Mouse (Mus musculus) ES-E14 (cell line): Measurements from ENCODE around the gene Gm20671. TPM values are rescaled to one million over a fixed set of nuclear protein-coding genes. Genes with fewer than 3 reads are reported as not detected.

ENCODE experiments used
- DNase-seq: peaks from one replicate; pipeline ENCODE4 v3.0.0-alpha.2; 2013; ENCODE audit warnings: low read depth, low spot score
- H3K27ac ChIP-seq: 2 replicates; pipeline ENCODE4 v1.5.1; 2012; ENCODE audit warnings: low read depth, mild to moderate bottlenecking, low read length, moderate library complexity, mixed read lengths; ENCODE audit not compliant: poor library complexity, insufficient read depth, severe bottlenecking
- H3K36me3 ChIP-seq: 2 replicates; pipeline ENCODE4 v1.6.1; 2012; ENCODE audit warnings: mild to moderate bottlenecking, low read length, moderate library complexity, mixed read lengths; ENCODE audit not compliant: control insufficient read depth, poor library complexity, insufficient read depth, severe bottlenecking
- H3K4me1 ChIP-seq, 2 experiments: fragments of 150-350 bp in 1 of 2; sonication (generic) in 1 of 2; 2 replicates each; pipeline ENCODE4 v1.6.1; 2012; ENCODE audit warnings: low read length in 2 of 2, mild to moderate bottlenecking in 1 of 2, mixed read lengths in 1 of 2; ENCODE audit not compliant: control insufficient read depth in 2 of 2, insufficient read depth in 2 of 2, poor library complexity in 1 of 2
- H3K4me3 ChIP-seq, 2 experiments: fragments of 150-350 bp in 1 of 2; sonication (generic) in 1 of 2; 2 replicates each; pipeline ENCODE4 v1.5.1; 2012; ENCODE audit warnings: low read length in 2 of 2, low read depth in 1 of 2, mild to moderate bottlenecking in 1 of 2, mixed read lengths in 1 of 2; ENCODE audit not compliant: insufficient read depth in 1 of 2, poor library complexity in 1 of 2, severe bottlenecking in 1 of 2
- H3K9ac ChIP-seq: 2 replicates; pipeline ENCODE4 v1.6.1; 2012; ENCODE audit warnings: low read depth, mild to moderate bottlenecking, low read length, mixed read lengths; ENCODE audit not compliant: poor library complexity, insufficient read depth, severe bottlenecking
- H3K9me3 ChIP-seq: fragments of 150-350 bp; sonication (generic); 2 replicates; pipeline ENCODE4 v1.6.1; 2012; ENCODE audit warnings: low read depth, mild to moderate bottlenecking, low read length; ENCODE audit not compliant: control insufficient read depth, insufficient read depth
- CHD2 ChIP-seq: IDR thresholded peaks from 2 replicates; pipeline ENCODE4 v1.6.1; 2014; ENCODE audit warnings: mild to moderate bottlenecking, low read depth, low read length, inconsistent platforms
- HCFC1 ChIP-seq: IDR thresholded peaks from 2 replicates; pipeline ENCODE4 v1.6.1; 2012; ENCODE audit warnings: low read length, inconsistent platforms, borderline replicate concordance; ENCODE audit not compliant: insufficient read depth
- MAFK ChIP-seq: IDR thresholded peaks from 2 replicates; pipeline ENCODE4 v1.6.1; 2014; ENCODE audit warnings: mild to moderate bottlenecking, low read depth, low read length, inconsistent platforms; ENCODE audit not compliant: insufficient read depth
- ZC3H11A ChIP-seq: IDR thresholded peaks from 2 replicates; pipeline ENCODE4 v1.6.1; 2012; ENCODE audit warnings: low read depth, mild to moderate bottlenecking, inconsistent platforms, low read length, borderline replicate concordance
- ZNF384 ChIP-seq: IDR thresholded peaks from 2 replicates; pipeline ENCODE4 v1.6.1; 2012; ENCODE audit warnings: low read depth, low read length, inconsistent platforms
- in situ Hi-C, 2 experiments: fragments of 600-800 bp; cut with MboI; formaldehyde crosslinking; loops; one replicate each; pipeline ENCODE4 v1.15.1; 2025; ENCODE audit warnings: low sequenced_read_pairs in 2 of 2, inconsistent platforms in 1 of 2; ENCODE audit not compliant: unreplicated experiment in 2 of 2
- total RNA-seq: library from RNA; depleted of rRNA; stranded (reverse); fragments of 300-350 nt; gene quantifications from 2 replicates; pipeline ENCODE4 v1.2.3, GENCODE M21; 2012; rRNA removed

Gm20671 gene
- total RNA-seq = 2.9 TPM in 1 of 2 replicates, not detected in the other

GRCm38 (mm10) chr5:32827009-32827408 lies at the start of gene Gm20671:
Gene Gm20671, minus strand, starts transcription at chr5:32827109.
- DNase-seq = no peak
- H3K9me3 ChIP-seq = no peaks in the 10 kb centered on the region
- in situ Hi-C loops = no loop called here
- TF ChIP-seq ZNF384 (no peak), CHD2 (no peak), HCFC1 (no peak), ZC3H11A (no peak), MAFK (no peak)
- H3K27ac ChIP-seq = no peak within 1 kb of the TSS
- no peak within 1 kb of the TSS for H3K9ac ChIP-seq
- peaks cover 22% of the 10 kb centered on the region for H3K36me3 ChIP-seq
- H3K4me1 ChIP-seq = no peaks in the 10 kb centered on the region
- no peak within 1 kb of the TSS for H3K4me3 ChIP-seq

DNA sequence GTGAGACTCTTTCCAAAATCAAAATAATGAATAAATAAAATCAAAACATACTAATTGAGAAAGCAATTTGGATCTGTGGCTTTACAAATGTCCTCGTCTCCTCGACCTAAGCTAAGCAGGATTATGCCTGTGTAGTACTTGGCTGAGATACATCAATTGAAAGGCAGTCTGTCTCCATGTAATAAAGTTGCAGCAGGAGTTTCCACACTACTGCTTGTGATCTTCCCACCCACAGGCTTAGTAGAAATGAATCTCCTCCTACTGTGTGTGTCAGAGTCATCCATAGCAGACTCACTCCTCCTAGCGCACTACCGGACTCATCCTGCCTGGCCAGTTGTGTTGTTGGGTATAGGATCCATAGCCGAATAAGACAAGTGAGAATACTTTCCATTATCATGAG lies 45.4 kb upstream of the Gm20671 start:
- H3K36me3 ChIP-seq = peaks cover 10% of the 10 kb centered on the region
- in situ Hi-C loops = no loop called here

GRCm38 (mm10) chr5:32869389-32870024 lies 42.6 kb upstream of the Gm20671 start:
- in situ Hi-C loops = no loop called here
- no peak overlapping the region for H3K9ac ChIP-seq
- H3K9me3 ChIP-seq = no peaks in the 10 kb centered on the region
- H3K36me3 ChIP-seq = peaks cover 10% of the 10 kb centered on the region
- no peak overlapping the region for H3K4me3 ChIP-seq
- TF ChIP-seq CHD2 (no peak), ZNF384 (no peak), HCFC1 (no peak), MAFK (no peak), ZC3H11A (no peak)
- H3K27ac ChIP-seq = no peak overlapping the region
- DNase-seq = no peak
- H3K4me1 ChIP-seq = no peaks in the 10 kb centered on the region

More for the DNA sequence above, 45.4 kb upstream of the Gm20671 start:
- DNase-seq = no peak
- TF ChIP-seq ZNF384 = no peak
- no peak for TF ChIP-seq HCFC1
- TF ChIP-seq CHD2 = no peak
- no peak for TF ChIP-seq MAFK
- TF ChIP-seq ZC3H11A = no peak
- Histone ChIP-seq H3K9ac (no peak overlapping the region), H3K4me3 (no peak overlapping the region), H3K27ac (no peak overlapping the region), H3K4me1 (no peaks in the 10 kb centered on the region), H3K9me3 (no peaks in the 10 kb centered on the region)

DNA sequence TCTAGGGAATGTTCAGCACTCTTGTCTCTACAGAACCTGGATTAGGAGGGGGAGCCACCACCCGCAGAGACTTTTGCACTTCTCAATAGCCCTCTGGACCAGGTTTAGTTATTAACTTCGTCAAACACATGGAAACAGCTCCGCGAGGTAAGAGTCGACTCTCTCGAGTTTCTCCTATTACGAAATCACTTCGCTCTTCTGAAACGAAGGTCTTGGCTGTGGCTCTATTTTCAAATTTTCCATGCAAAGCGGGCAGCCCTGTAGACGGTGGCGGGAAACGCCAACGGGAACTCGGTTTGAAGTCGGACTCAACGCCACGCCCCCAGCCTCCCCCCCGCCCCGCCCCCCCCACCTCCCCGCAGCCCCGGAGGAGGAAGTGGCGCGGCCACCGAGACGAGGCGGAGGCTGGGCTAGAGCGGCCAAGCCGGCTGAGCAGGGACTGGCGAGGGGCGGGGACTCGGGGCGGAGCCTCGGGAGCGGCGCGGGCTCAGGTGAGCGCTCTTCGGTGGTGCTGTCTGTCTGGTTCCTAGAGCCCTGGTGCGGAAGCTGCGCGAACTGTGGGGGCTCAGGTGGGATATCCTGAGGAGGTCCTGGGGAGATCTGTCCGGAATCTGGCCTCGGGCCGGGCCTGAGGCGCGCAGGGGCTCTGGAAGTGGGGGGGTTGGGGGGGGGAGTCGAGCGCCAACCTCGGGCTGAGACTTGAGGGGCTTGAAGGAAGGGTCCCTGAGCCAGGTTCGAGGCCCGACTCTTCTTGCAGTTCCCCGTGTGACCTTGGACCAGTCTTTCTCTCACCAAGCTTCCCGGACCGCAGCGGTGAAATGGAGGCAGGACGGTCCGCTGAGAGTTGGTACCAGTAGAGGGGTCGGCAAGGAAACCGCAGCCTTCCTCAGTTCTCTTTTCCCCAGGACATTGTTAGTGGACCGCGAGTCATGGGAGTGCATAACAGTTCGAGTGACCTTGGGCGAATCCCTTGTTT lies 36.6 kb upstream of the Gm20671 start, which contains the start of gene Depdc5:
TSS of gene Depdc5 (plus strand) at position 449 of the 976 bp plus-strand sequence.
- peak within 1 kb of the TSS; percentile 91 for H3K9ac ChIP-seq

More for the DNA sequence above, 36.6 kb upstream of the Gm20671 start, which contains the start of gene Depdc5:
- no peaks in the 10 kb centered on the region; a peak in 1 of 4 replicates for H3K4me1 ChIP-seq
- H3K27ac ChIP-seq = peak within 1 kb of the TSS; percentile 58
- H3K9me3 ChIP-seq = no peaks in the 10 kb centered on the region
- TF ChIP-seq ZNF384 = no peak
- no peak for TF ChIP-seq ZC3H11A
- TF ChIP-seq HCFC1 = no peak
- peaks cover 5% of the 10 kb centered on the region for H3K36me3 ChIP-seq
- DNase-seq = peak; percentile 85
- in situ Hi-C loops = no loop called here
- peak within 1 kb of the TSS; percentile 89 to 91 for H3K4me3 ChIP-seq
